Mouse (Mus musculus) duodenum, adult 2 months (tissue): ENCODE measurements around the gene Hist1h2af. TPM values are rescaled to one million over a fixed set of nuclear protein-coding genes. Genes with fewer than 3 reads are reported as not detected.

ENCODE experiments used
- polyA plus RNA-seq: library from polyadenylated mRNA; depleted of rRNA; stranded (reverse); fragments of >200 nt; gene quantifications from 2 replicates; pipeline ENCODE4 v1.2.3, GENCODE M21; 2012; ENCODE audit warnings: low replicate concordance; rRNA removed

Hist1h2af gene
- polyA plus RNA-seq, 1 experiment, result 1,968 TPM

Other genes starting within 250 kb of the Hist1h2af start
- 0.09 and 0.11 TPM in 2 replicates for gene Zfp322a, start 164.7 kb upstream of the Hist1h2af start, polyA plus RNA-seq
- gene Abt1, start 110.0 kb upstream of the Hist1h2af start, polyA plus RNA-seq, result 0.78 and 1.2 TPM in 2 replicates
- gene Btn1a1, start 68.0 kb upstream of the Hist1h2af start, polyA plus RNA-seq, result 0.04 TPM in 1 of 2 replicates, not detected in the other
- not detected in 2 replicates for gene Btn2a2, start 45.0 kb upstream of the Hist1h2af start, polyA plus RNA-seq
- 12.7 and 22.9 TPM in 2 replicates for gene Hist1h4h, start 2.9 kb upstream of the Hist1h2af start, polyA plus RNA-seq
- gene Hist1h3g, start 1.5 kb downstream of the Hist1h2af start, polyA plus RNA-seq, result 41.4 and 47.8 TPM in 2 replicates
- 3.4 and 4.2 TPM in 2 replicates for gene Hist1h2bh, start 9.5 kb downstream of the Hist1h2af start, polyA plus RNA-seq
- 12.4 and 14.5 TPM in 2 replicates for gene Hist1h3f, start 10.1 kb downstream of the Hist1h2af start, polyA plus RNA-seq
- 6.2 and 12.0 TPM in 2 replicates for gene Hist1h4f, start 17.7 kb downstream of the Hist1h2af start, polyA plus RNA-seq
- 0.11 and 0.13 TPM in 2 replicates for gene Hist1h1d, start 19.4 kb downstream of the Hist1h2af start, polyA plus RNA-seq
- gene Hist1h3e, start 28.5 kb downstream of the Hist1h2af start, polyA plus RNA-seq, result 34.6 and 43.8 TPM in 2 replicates
- 11.9 and 48.7 TPM in 2 replicates for gene Hist1h2ae, start 37.3 kb downstream of the Hist1h2af start, polyA plus RNA-seq
- 29.6 and 41.4 TPM in 2 replicates for gene Hist1h2bg, start 37.5 kb downstream of the Hist1h2af start, polyA plus RNA-seq
- 13.2 and 22.0 TPM in 2 replicates for gene Hist1h2bf, start 40.3 kb downstream of the Hist1h2af start, polyA plus RNA-seq
- gene Hist1h2ad, start 40.5 kb downstream of the Hist1h2af start, polyA plus RNA-seq, result 3.7 and 15.3 TPM in 2 replicates
- gene Hist1h3d, start 41.9 kb downstream of the Hist1h2af start, polyA plus RNA-seq, result 13.1 and 33.1 TPM in 2 replicates
- 7.5 and 12.3 TPM in 2 replicates for gene Hist1h4d, start 47.7 kb downstream of the Hist1h2af start, polyA plus RNA-seq
- 1.4 and 1.6 TPM in 2 replicates for gene Hist1h2be, start 87.2 kb downstream of the Hist1h2af start, polyA plus RNA-seq
- gene Hist1h1e, start 88.7 kb downstream of the Hist1h2af start, polyA plus RNA-seq, result 2.3 and 2.7 TPM in 2 replicates
- gene Hist1h2ac, start 150.0 kb downstream of the Hist1h2af start, polyA plus RNA-seq, result 1.3 and 5.1 TPM in 2 replicates
- gene Hist1h2bc, start 150.3 kb downstream of the Hist1h2af start, polyA plus RNA-seq, result 151 and 487 TPM in 2 replicates
- not detected in 2 replicates for gene Hist1h1t, start 161.9 kb downstream of the Hist1h2af start, polyA plus RNA-seq
- 4.4 and 18.3 TPM in 2 replicates for gene Hist1h4c, start 164.5 kb downstream of the Hist1h2af start, polyA plus RNA-seq
- 5.9 and 6.9 TPM in 2 replicates for gene Hfe, start 176.9 kb downstream of the Hist1h2af start, polyA plus RNA-seq
- 19.5 and 49.1 TPM in 2 replicates for gene Hist1h1c, start 204.9 kb downstream of the Hist1h2af start, polyA plus RNA-seq
- 35.9 and 40.8 TPM in 2 replicates for gene Hist1h3c, start 211.7 kb downstream of the Hist1h2af start, polyA plus RNA-seq
- 18.7 and 20.8 TPM in 2 replicates for gene Hist1h2bb, start 212.8 kb downstream of the Hist1h2af start, polyA plus RNA-seq
- 22.8 and 64.3 TPM in 2 replicates for gene Hist1h2ab, start 217.2 kb downstream of the Hist1h2af start, polyA plus RNA-seq
- gene Hist1h3b, start 218.4 kb downstream of the Hist1h2af start, polyA plus RNA-seq, result 30.7 and 39.7 TPM in 2 replicates
- 9.6 and 14.6 TPM in 2 replicates for gene Hist1h4b, start 223.1 kb downstream of the Hist1h2af start, polyA plus RNA-seq
- 6.3 and 13.5 TPM in 2 replicates for gene Hist1h4a, start 227.3 kb downstream of the Hist1h2af start, polyA plus RNA-seq
- 21.3 and 31.3 TPM in 2 replicates for gene Hist1h3a, start 228.5 kb downstream of the Hist1h2af start, polyA plus RNA-seq
- 0.74 and 1.2 TPM in 2 replicates for gene Hist1h1a, start 229.8 kb downstream of the Hist1h2af start, polyA plus RNA-seq
- gene Trim38, start 236.0 kb downstream of the Hist1h2af start, polyA plus RNA-seq, result 0.71 and 3.3 TPM in 2 replicates